Mouse (Mus musculus): ENCODE data around the gene Gm4869. TPM values are rescaled to one million over a fixed set of nuclear protein-coding genes. Genes with fewer than 3 reads are reported as not detected.
"Not testable (repeated sequence)": the region's sequence is repeated elsewhere in the genome, so short reads cannot be mapped to it uniquely, and the experiment has no call there.

Gm4869 gene
- polyA plus RNA-seq, 1 experiment from 2014 or later = not detected

- Histone ChIP-seq H3K36me3 (ENCODE audit: control insufficient read depth, insufficient read depth, low read length) (no peaks in the 10 kb centered on the region), H3K27ac (ENCODE audit: low read depth, low read length) (no peak overlapping the region), H3K9me3 (ENCODE audit: control insufficient read depth, low read length) (no peaks in the 10 kb centered on the region), H3K4me2 (ENCODE audit: low read length) (no peak overlapping the region), H3K4me1 (ENCODE audit: control insufficient read depth, insufficient read depth, low read depth, low read length) (no peaks in the 10 kb centered on the region), H3K9ac (ENCODE audit: low read depth, low read length) (no peak overlapping the region), H3K4me3 (ENCODE audit: low read length) (no peak overlapping the region), H3K27me3 (replicated peaks; ENCODE audit: control insufficient read depth, insufficient read depth, low read length) (no peaks in the 10 kb centered on the region)
- 67% methylated on average over 2 of the region's 2 CpGs for WGBS
- ATAC-seq = no peak
Observed at GRCm38 (mm10) chr5:140455466-140455865, 10.0 kb downstream of the Gm4869 start.

- no peak overlapping the region for H3K4me3 ChIP-seq (ENCODE audit: low read length)
- no peaks in the 10 kb centered on the region for H3K27me3 ChIP-seq (replicated peaks; ENCODE audit: control insufficient read depth, insufficient read depth, low read length)
- no peaks in the 10 kb centered on the region for H3K4me1 ChIP-seq (ENCODE audit: control insufficient read depth, insufficient read depth, low read depth, low read length)
- H3K4me2 ChIP-seq (ENCODE audit: low read length) = no peak overlapping the region
- H3K9ac ChIP-seq (ENCODE audit: low read depth, low read length) = no peak overlapping the region
- WGBS = 81% methylated on average over 3 of the region's 3 CpGs
- H3K36me3 ChIP-seq (ENCODE audit: control insufficient read depth, insufficient read depth, low read length) = no peaks in the 10 kb centered on the region
- no peak overlapping the region for H3K27ac ChIP-seq (ENCODE audit: low read depth, low read length)
- peaks cover 2% of the 10 kb centered on the region; the same call in 1 of the 2 replicates for H3K9me3 ChIP-seq (ENCODE audit: control insufficient read depth, low read length)
- no peak for ATAC-seq
Observed at GRCm38 (mm10) chr5:140461476-140461875, 16.0 kb downstream of the Gm4869 start.

DNA sequence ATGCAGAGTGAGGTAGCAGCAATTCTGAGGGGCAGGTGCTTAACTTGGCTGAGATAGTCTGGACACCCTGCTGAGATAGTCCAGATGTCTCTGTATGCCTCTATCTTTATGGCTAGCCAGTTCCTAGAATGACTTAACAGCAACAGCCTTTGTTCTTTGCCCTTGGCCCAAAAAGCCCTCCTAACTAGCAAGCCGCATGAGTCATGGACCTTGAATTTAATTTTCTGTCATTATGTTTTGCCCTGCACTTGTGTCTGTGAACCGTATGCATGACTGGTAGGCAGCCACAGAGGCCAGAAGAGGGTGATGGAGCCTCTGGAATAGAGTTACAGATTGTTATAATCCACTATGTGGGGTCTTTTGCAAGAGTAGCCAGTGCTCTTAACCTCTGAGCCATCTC lies 17.7 kb downstream of the Gm4869 start:
- H3K36me3 ChIP-seq (ENCODE audit: control insufficient read depth, insufficient read depth, low read length); H3K4me1 ChIP-seq (ENCODE audit: control insufficient read depth, insufficient read depth, low read depth, low read length); H3K27ac ChIP-seq (ENCODE audit: low read depth, low read length); ATAC-seq; H3K27me3 ChIP-seq (replicated peaks; ENCODE audit: control insufficient read depth, insufficient read depth, low read length); H3K9me3 ChIP-seq (ENCODE audit: control insufficient read depth, low read length); H3K9ac ChIP-seq (ENCODE audit: low read depth, low read length); H3K4me2 ChIP-seq (ENCODE audit: low read length); H3K4me3 ChIP-seq (ENCODE audit: low read length): not testable (repeated sequence)
- WGBS = 89% methylated on average over 2 of the region's 2 CpGs

GRCm38 (mm10) chr5:140464943-140465342 lies 19.5 kb downstream of the Gm4869 start:
- no peak overlapping the region for H3K4me3 ChIP-seq (ENCODE audit: low read length)
- WGBS = 81% methylated on average over 2 of the region's 2 CpGs
- no peaks in the 10 kb centered on the region for H3K4me1 ChIP-seq (ENCODE audit: control insufficient read depth, insufficient read depth, low read depth, low read length)
- H3K36me3 ChIP-seq (ENCODE audit: control insufficient read depth, insufficient read depth, low read length) = no peaks in the 10 kb centered on the region
- H3K9me3 ChIP-seq (ENCODE audit: control insufficient read depth, low read length) = peaks cover 2% of the 10 kb centered on the region; the same call in 1 of the 2 replicates
- ATAC-seq = no peak
- no peak overlapping the region for H3K27ac ChIP-seq (ENCODE audit: low read depth, low read length)
- H3K27me3 ChIP-seq (replicated peaks; ENCODE audit: control insufficient read depth, insufficient read depth, low read length) = no peaks in the 10 kb centered on the region
- no peak overlapping the region for H3K4me2 ChIP-seq (ENCODE audit: low read length)
- H3K9ac ChIP-seq (ENCODE audit: low read depth, low read length) = no peak overlapping the region

- H3K27ac ChIP-seq (ENCODE audit: low read depth, low read length) = no peak overlapping the region
- H3K9me3 ChIP-seq (ENCODE audit: control insufficient read depth, low read length) = no peaks in the 10 kb centered on the region
- no peak overlapping the region for H3K4me2 ChIP-seq (ENCODE audit: low read length)
- no peak for ATAC-seq
- 83% methylated on average over 3 of the region's 3 CpGs for whole genome bisulfite sequencing
- no peak overlapping the region for H3K9ac ChIP-seq (ENCODE audit: low read depth, low read length)
- H3K36me3 ChIP-seq (ENCODE audit: control insufficient read depth, insufficient read depth, low read length) = no peaks in the 10 kb centered on the region
- H3K27me3 ChIP-seq (replicated peaks; ENCODE audit: control insufficient read depth, insufficient read depth, low read length) = no peaks in the 10 kb centered on the region
- no peak overlapping the region for H3K4me3 ChIP-seq (ENCODE audit: low read length)
- no peaks in the 10 kb centered on the region for H3K4me1 ChIP-seq (ENCODE audit: control insufficient read depth, insufficient read depth, low read depth, low read length)
Observed at GRCm38 (mm10) chr5:140472336-140472735, 26.9 kb downstream of the Gm4869 start.

DNA sequence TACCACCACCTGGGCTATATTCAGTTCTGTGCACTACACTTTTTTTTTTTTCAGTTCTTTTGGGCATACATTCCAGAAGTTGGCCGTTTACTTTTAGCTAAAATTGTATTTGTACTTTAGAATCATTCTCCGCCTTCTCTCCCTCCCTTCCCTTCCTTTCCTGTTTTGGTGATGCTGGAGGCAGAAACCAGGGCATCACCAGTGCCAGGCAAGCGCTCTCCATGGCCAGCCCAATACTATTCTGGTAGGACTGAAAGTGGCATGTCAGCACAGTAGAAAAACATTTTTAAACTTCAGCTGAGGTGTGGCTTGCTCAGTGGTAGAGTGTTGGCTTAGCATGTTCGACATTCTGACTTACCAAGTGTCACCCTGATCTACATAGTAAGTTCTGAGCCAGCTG lies 36.0 kb downstream of the Gm4869 start:
- no peaks in the 10 kb centered on the region for H3K9me3 ChIP-seq (ENCODE audit: control insufficient read depth, low read length)
- H3K4me1 ChIP-seq (ENCODE audit: control insufficient read depth, insufficient read depth, low read depth, low read length) = no peaks in the 10 kb centered on the region
- ATAC-seq = no peak
- no peak overlapping the region for H3K4me2 ChIP-seq (ENCODE audit: low read length)
- H3K27me3 ChIP-seq (replicated peaks; ENCODE audit: control insufficient read depth, insufficient read depth, low read length) = no peaks in the 10 kb centered on the region
- WGBS = 92% methylated on average over 4 of the region's 4 CpGs
- H3K4me3 ChIP-seq (ENCODE audit: low read length) = no peak overlapping the region
- H3K27ac ChIP-seq (ENCODE audit: low read depth, low read length) = no peak overlapping the region
- no peak overlapping the region for H3K9ac ChIP-seq (ENCODE audit: low read depth, low read length)
- H3K36me3 ChIP-seq (ENCODE audit: control insufficient read depth, insufficient read depth, low read length) = no peaks in the 10 kb centered on the region

DNA sequence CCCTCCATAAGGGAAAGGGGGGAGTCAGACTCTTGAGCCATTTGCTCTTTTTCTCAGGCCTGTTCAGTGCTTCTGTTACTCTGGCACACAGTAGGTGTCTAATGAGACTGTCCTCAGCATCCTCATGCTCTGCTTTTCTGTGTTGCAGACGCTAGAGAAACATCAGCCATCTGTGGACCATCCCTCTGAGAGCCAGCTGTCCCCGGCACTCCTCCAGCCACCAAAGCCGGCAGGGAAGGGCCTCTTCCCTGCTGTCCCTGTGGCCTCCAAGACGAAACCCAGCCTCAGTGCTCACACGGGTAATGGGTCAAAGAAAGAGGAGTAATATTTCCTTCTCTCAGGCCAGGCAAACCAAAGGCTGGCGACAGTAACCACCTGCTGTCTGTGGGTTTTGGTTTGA lies 45.7 kb downstream of the Gm4869 start:
- WGBS = 61% methylated on average over 6 of the region's 6 CpGs
- no peaks in the 10 kb centered on the region for H3K27me3 ChIP-seq (replicated peaks; ENCODE audit: control insufficient read depth, insufficient read depth, low read length)

GRCm38 (mm10) chr5:140492684-140493233 lies 47.3 kb downstream of the Gm4869 start:
- Histone ChIP-seq H3K4me2 (ENCODE audit: low read length) (no peak overlapping the region), H3K9me3 (ENCODE audit: control insufficient read depth, low read length) (no peaks in the 10 kb centered on the region), H3K4me3 (ENCODE audit: low read length) (no peak overlapping the region), H3K9ac (ENCODE audit: low read depth, low read length) (no peak overlapping the region), H3K27ac (ENCODE audit: low read depth, low read length) (no peak overlapping the region), H3K4me1 (ENCODE audit: control insufficient read depth, insufficient read depth, low read depth, low read length) (no peaks in the 10 kb centered on the region), H3K36me3 (ENCODE audit: control insufficient read depth, insufficient read depth, low read length) (no peaks in the 10 kb centered on the region), H3K27me3 (replicated peaks; ENCODE audit: control insufficient read depth, insufficient read depth, low read length) (no peaks in the 10 kb centered on the region)
- no peak for ATAC-seq
- 40% methylated on average over 11 of the region's 11 CpGs for WGBS

More for the DNA sequence above, 45.7 kb downstream of the Gm4869 start:
- ATAC-seq = no peak
- no peak overlapping the region for H3K4me2 ChIP-seq (ENCODE audit: low read length)
- H3K36me3 ChIP-seq (ENCODE audit: control insufficient read depth, insufficient read depth, low read length) = no peaks in the 10 kb centered on the region
- no peak overlapping the region for H3K9ac ChIP-seq (ENCODE audit: low read depth, low read length)
- no peak overlapping the region for H3K27ac ChIP-seq (ENCODE audit: low read depth, low read length)
- no peaks in the 10 kb centered on the region for H3K9me3 ChIP-seq (ENCODE audit: control insufficient read depth, low read length)
- H3K4me1 ChIP-seq (ENCODE audit: control insufficient read depth, insufficient read depth, low read depth, low read length) = no peaks in the 10 kb centered on the region
- H3K4me3 ChIP-seq (ENCODE audit: low read length) = no peak overlapping the region

DNA sequence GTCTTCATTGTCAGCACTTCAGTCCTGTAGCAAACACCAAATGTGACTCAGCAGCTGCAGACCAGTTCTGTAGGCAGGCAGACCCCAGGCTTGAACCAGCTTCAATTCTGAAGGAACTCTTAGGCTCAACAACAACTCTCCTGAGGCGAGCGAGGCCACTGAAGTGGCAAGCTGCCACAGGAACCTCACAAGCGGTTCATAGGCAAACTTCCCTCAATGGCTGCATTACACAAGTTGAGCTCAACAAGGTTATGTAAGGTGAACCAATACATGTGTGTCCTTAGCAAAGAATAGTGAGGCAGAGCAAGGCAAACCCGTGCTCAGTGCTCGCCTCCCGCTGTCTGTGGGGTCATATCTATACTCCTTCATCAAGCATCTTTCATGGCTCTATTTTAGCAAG lies 52.7 kb downstream of the Gm4869 start:
- Histone ChIP-seq H3K4me3 (ENCODE audit: low read length) (no peak overlapping the region), H3K9ac (ENCODE audit: low read depth, low read length) (no peak overlapping the region), H3K4me1 (ENCODE audit: control insufficient read depth, insufficient read depth, low read depth, low read length) (peaks cover 4% of the 10 kb centered on the region; the same call in 1 of the 2 replicates), H3K36me3 (ENCODE audit: control insufficient read depth, insufficient read depth, low read length) (no peaks in the 10 kb centered on the region), H3K4me2 (ENCODE audit: low read length) (no peak overlapping the region), H3K27me3 (replicated peaks; ENCODE audit: control insufficient read depth, insufficient read depth, low read length) (no peaks in the 10 kb centered on the region), H3K27ac (ENCODE audit: low read depth, low read length) (no peak overlapping the region), H3K9me3 (ENCODE audit: control insufficient read depth, low read length) (no peaks in the 10 kb centered on the region)
- no peak for ATAC-seq
- WGBS = 84% methylated on average over 6 of the region's 6 CpGs

GRCm38 (mm10) chr5:140500736-140501135 lies 55.3 kb downstream of the Gm4869 start:
- Histone ChIP-seq H3K4me3 (ENCODE audit: low read length) (no peak overlapping the region), H3K36me3 (ENCODE audit: control insufficient read depth, insufficient read depth, low read length) (no peaks in the 10 kb centered on the region), H3K27ac (ENCODE audit: low read depth, low read length) (no peak overlapping the region), H3K27me3 (replicated peaks; ENCODE audit: control insufficient read depth, insufficient read depth, low read length) (peaks cover 2% of the 10 kb centered on the region; the same call in 1 of the 2 replicates), H3K4me2 (ENCODE audit: low read length) (no peak overlapping the region), H3K9me3 (ENCODE audit: control insufficient read depth, low read length) (no peaks in the 10 kb centered on the region), H3K9ac (ENCODE audit: low read depth, low read length) (no peak overlapping the region), H3K4me1 (ENCODE audit: control insufficient read depth, insufficient read depth, low read depth, low read length) (peaks cover 4% of the 10 kb centered on the region; the same call in 1 of the 2 replicates)
- 88% methylated on average over 6 of the region's 6 CpGs for WGBS
- ATAC-seq = no peak

All from hindbrain, embryonic 16.5 days (tissue).